Mouse (Mus musculus) layer of hippocampus, postnatal 10 days (tissue): ENCODE results near the gene Tmcc2. TPM values are rescaled to one million over a fixed set of nuclear protein-coding genes. Genes with fewer than 3 reads are reported as not detected.

Source experiments
- DNase-seq, 2 experiments: peaks; one replicate each; pipeline ENCODE4 v3.0.0; 2021; ENCODE audit warnings: low spot score in 2 of 2
- total RNA-seq, 2 experiments: library from RNA; stranded (reverse); gene quantifications; 2 replicates each; pipeline ENCODE4 v1.2.3; 2021

Tmcc2 gene
- total RNA-seq, 2 experiments from 2014 or later = 171 to 181 TPM

GRCm38 (mm10) chr1:132342518-132342917, 48.6 kb downstream of the Tmcc2 start:
- no peak for DNase-seq

GRCm38 (mm10) chr1:132341731-132342501, 49.2 kb downstream of the Tmcc2 start:
- DNase-seq = no peak

- DNase-seq = no peak
These were observed 52.9 kb downstream of the Tmcc2 start for GRCm38 (mm10) chr1:132338027-132338660.

- no peak for DNase-seq
These were observed 54.2 kb downstream of the Tmcc2 start for GRCm38 (mm10) chr1:132336921-132337320.

GRCm38 (mm10) chr1:132335378-132335965, 55.6 kb downstream of the Tmcc2 start:
- DNase-seq = no peak

- no peak for DNase-seq
These were observed 56.8 kb downstream of the Tmcc2 start for GRCm38 (mm10) chr1:132334178-132334801.

- DNase-seq = no peak
These were observed 57.4 kb downstream of the Tmcc2 start for GRCm38 (mm10) chr1:132333675-132334141.

GRCm38 (mm10) chr1:132333201-132333600, 57.9 kb downstream of the Tmcc2 start:
- no peak for DNase-seq

- no peak for DNase-seq
These were observed 59.8 kb downstream of the Tmcc2 start for GRCm38 (mm10) chr1:132331283-132331682.

GRCm38 (mm10) chr1:132330397-132330796, 60.7 kb downstream of the Tmcc2 start:
- DNase-seq = no peak

- DNase-seq = no peak
These were observed 61.4 kb downstream of the Tmcc2 start for GRCm38 (mm10) chr1:132329656-132330055.

GRCm38 (mm10) chr1:132328565-132328964, 62.5 kb downstream of the Tmcc2 start:
- no peak for DNase-seq

- DNase-seq = no peak
These were observed 63.6 kb downstream of the Tmcc2 start for GRCm38 (mm10) chr1:132327477-132327876.

GRCm38 (mm10) chr1:132326777-132327176, 64.3 kb downstream of the Tmcc2 start:
- no peak for DNase-seq

GRCm38 (mm10) chr1:132322711-132323542, 68.2 kb downstream of the Tmcc2 start:
- peak; percentile 34 to 53 for DNase-seq

- DNase-seq = no peak
These were observed 69.1 kb downstream of the Tmcc2 start for GRCm38 (mm10) chr1:132321821-132322580.

- peak; percentile 42 to 45 for DNase-seq
These were observed 71.8 kb downstream of the Tmcc2 start for GRCm38 (mm10) chr1:132319242-132319641.

- DNase-seq = no peak
These were observed 72.9 kb downstream of the Tmcc2 start for GRCm38 (mm10) chr1:132317894-132318863.

- DNase-seq = no peak
These were observed 73.7 kb downstream of the Tmcc2 start for GRCm38 (mm10) chr1:132317413-132317812.
